Mouse (Mus musculus) CD4-positive, CD25-positive, alpha-beta regulatory T cell, adult 9 weeks (primary cell): ENCODE results near the gene Gpr135. TPM values are rescaled to one million over a fixed set of nuclear protein-coding genes. Genes with fewer than 3 reads are reported as not detected.

Experiments
- polyA plus RNA-seq: library from polyadenylated mRNA; unstranded; fragments of 100-300 nt; shearing (Covaris generic); gene quantifications from one replicate; pipeline ENCODE4 v1.2.1, GENCODE M21; 2017

Gpr135 gene
- not detected for polyA plus RNA-seq

GRCm38 (mm10) chr12:72070327-72071269 is at the start of gene Gpr135:
Gene Gpr135 (minus strand): TSS chr12:72071125.

GRCm38 (mm10) chr12:72085329-72086165 is 14.6 kb upstream of the Gpr135 start, which contains the start of the genes L3hypdh and Jkamp:
Gene L3hypdh (minus strand): TSS chr12:72085439.
Gene Jkamp (plus strand): TSS chr12:72085589.

Other genes with a start within 250 kb of the Gpr135 start
- 5.8 TPM for gene Daam1, start 240.0 kb downstream of the Gpr135 start, polyA plus RNA-seq
- 0.25 TPM for gene L3hypdh, start 14.3 kb upstream of the Gpr135 start, polyA plus RNA-seq
- gene Jkamp, start 14.5 kb upstream of the Gpr135 start, polyA plus RNA-seq, result 45.8 TPM
- not detected for gene Ccdc175, start 113.9 kb upstream of the Gpr135 start, polyA plus RNA-seq